Mouse (Mus musculus) layer of hippocampus, postnatal 10 days (tissue): ENCODE data around the gene Banp. TPM values are rescaled to one million over a fixed set of nuclear protein-coding genes. Genes with fewer than 3 reads are reported as not detected.

Experiments used
- DNase-seq, 2 experiments: peaks; one replicate each; pipeline ENCODE4 v3.0.0; 2021; ENCODE audit warnings: low spot score in 2 of 2
- microRNA-seq, 2 experiments: library from miRNA; unstranded; fragments of <30 nt; microRNA quantifications; one replicate each; pipeline ENCODE4 v1.2.0; 2021
- total RNA-seq, 2 experiments: library from RNA; stranded (reverse); gene quantifications; 2 replicates each; pipeline ENCODE4 v1.2.3; 2021

Gene Banp
- total RNA-seq, 2 experiments from 2014 or later, result 24.7 to 32.2 TPM

- DNase-seq, result no peak
Observed at GRCm38 (mm10) chr8:122056113-122056512, 106.6 kb downstream of the Banp start.

GRCm38 (mm10) chr8:122056882-122057281 is 107.3 kb downstream of the Banp start:
- no peak for DNase-seq

- DNase-seq, result no peak
Observed at GRCm38 (mm10) chr8:122058510-122058909, 109.0 kb downstream of the Banp start.

GRCm38 (mm10) chr8:122058951-122059350 is 109.4 kb downstream of the Banp start:
- DNase-seq, result peak; percentile 21 to 46

GRCm38 (mm10) chr8:122062508-122063223 is 113.1 kb downstream of the Banp start:
- no peak for DNase-seq

- DNase-seq, result no peak
Observed at GRCm38 (mm10) chr8:122064353-122064752, 114.8 kb downstream of the Banp start.

- DNase-seq, result peak in 1 of 2 experiments; percentile 23
Observed at GRCm38 (mm10) chr8:122067783-122068505, 118.4 kb downstream of the Banp start.

- no peak for DNase-seq
Observed at GRCm38 (mm10) chr8:122068609-122069008, 119.1 kb downstream of the Banp start.

- DNase-seq, result peak; percentile 38 to 46
Observed at GRCm38 (mm10) chr8:122069281-122069680, 119.7 kb downstream of the Banp start.

GRCm38 (mm10) chr8:122071193-122071592 is 121.6 kb downstream of the Banp start:
- DNase-seq, result no peak

- no peak for DNase-seq
Observed at GRCm38 (mm10) chr8:122073964-122074363, 124.4 kb downstream of the Banp start.

- no peak for DNase-seq
Observed at GRCm38 (mm10) chr8:122074442-122074841, 124.9 kb downstream of the Banp start.

GRCm38 (mm10) chr8:122074977-122075376 is 125.4 kb downstream of the Banp start:
- no peak for DNase-seq

- DNase-seq, result no peak
Observed at GRCm38 (mm10) chr8:122076183-122076842, 126.8 kb downstream of the Banp start.

GRCm38 (mm10) chr8:122078321-122078720 is 128.8 kb downstream of the Banp start:
- DNase-seq, result no peak

Small RNA genes within 50 kb of the gene (microRNA-seq; reads per million reads assigned to microRNA genes)
- 0 to 0.22 reads per million in 2 experiments for gene Mir7237

Other genes with a start within 250 kb of the Banp start
- 100 to 1,000 TPM; 155 TPM for gene Jph3, start 220.1 kb upstream of the Banp start, total RNA-seq
- gene Klhdc4, start 120.2 kb upstream of the Banp start, total RNA-seq, result 10 to 100 TPM; 28.8 to 32.1 TPM
- 100 to 1,000 TPM; 146 to 164 TPM for gene Slc7a5, start 42.1 kb upstream of the Banp start, total RNA-seq
- not detected for gene Car5a, start 4.8 kb upstream of the Banp start, total RNA-seq